Mouse (Mus musculus) embryonic facial prominence, embryonic 13.5 days (tissue): ENCODE results near the gene Atp8b4. TPM values are rescaled to one million over a fixed set of nuclear protein-coding genes. Genes with fewer than 3 reads are reported as not detected.

ENCODE experiments used
- ATAC-seq: fragments of 200-750 bp; cut with Nextera tagmentation; 2 replicates; pipeline ENCODE4 v1.8.0; 2017; ENCODE audit warnings: low read depth; ENCODE audit not compliant: insufficient number of reproducible peaks, insufficient read depth, low FRiP score, low TSS enrichment
- H3K27ac ChIP-seq: fragments of 300-500 bp; sonication (generic); 2 replicates; pipeline ENCODE4 v1.5.1; 2015; ENCODE audit warnings: moderate library complexity, mild to moderate bottlenecking, inconsistent platforms
- H3K27me3 ChIP-seq: fragments of 300-500 bp; sonication (generic); 2 replicates; pipeline ENCODE4 v1.6.1; 2015; ENCODE audit warnings: mild to moderate bottlenecking, inconsistent platforms
- H3K36me3 ChIP-seq: fragments of 300-500 bp; sonication (generic); 2 replicates; pipeline ENCODE4 v1.6.1; 2015; ENCODE audit warnings: mild to moderate bottlenecking, inconsistent platforms
- H3K4me1 ChIP-seq: fragments of 300-500 bp; sonication (generic); 2 replicates; pipeline ENCODE4 v1.6.1; 2015; ENCODE audit warnings: inconsistent platforms
- H3K4me2 ChIP-seq: fragments of 300-500 bp; sonication (generic); 2 replicates; pipeline ENCODE4 v1.6.1; 2015; ENCODE audit warnings: moderate library complexity, mild to moderate bottlenecking, inconsistent platforms
- H3K4me3 ChIP-seq: fragments of 300-500 bp; sonication (generic); 2 replicates; pipeline ENCODE4 v1.5.1; 2015; ENCODE audit warnings: mild to moderate bottlenecking, inconsistent platforms
- H3K9ac ChIP-seq: fragments of 300-500 bp; sonication (generic); 2 replicates; pipeline ENCODE4 v1.6.1; 2015; ENCODE audit warnings: mild to moderate bottlenecking, inconsistent platforms
- H3K9me3 ChIP-seq: fragments of 300-500 bp; sonication (generic); 2 replicates; pipeline ENCODE4 v1.6.1; 2016; ENCODE audit warnings: inconsistent platforms
- whole genome bisulfite sequencing: fragments of 180-500 bp; shearing (Covaris S2); methylation state at CpG from one replicate; pipeline ENCODE4 v1.1.7; 2015; ENCODE audit warnings: mixed read lengths; 5-methylcytosine and 5-hydroxymethylcytosine counted together
- polyA plus RNA-seq: library from polyadenylated mRNA; unstranded; fragments of >200 nt; fragmentation: Nextera tagmentation; extraction: Ambion mirVana; gene quantifications from 2 replicates; pipeline ENCODE4 v1.2.1, GENCODE M21; 2015

Gene Atp8b4
- polyA plus RNA-seq, 1 experiment from 2014 or later, result 0.63 TPM

DNA sequence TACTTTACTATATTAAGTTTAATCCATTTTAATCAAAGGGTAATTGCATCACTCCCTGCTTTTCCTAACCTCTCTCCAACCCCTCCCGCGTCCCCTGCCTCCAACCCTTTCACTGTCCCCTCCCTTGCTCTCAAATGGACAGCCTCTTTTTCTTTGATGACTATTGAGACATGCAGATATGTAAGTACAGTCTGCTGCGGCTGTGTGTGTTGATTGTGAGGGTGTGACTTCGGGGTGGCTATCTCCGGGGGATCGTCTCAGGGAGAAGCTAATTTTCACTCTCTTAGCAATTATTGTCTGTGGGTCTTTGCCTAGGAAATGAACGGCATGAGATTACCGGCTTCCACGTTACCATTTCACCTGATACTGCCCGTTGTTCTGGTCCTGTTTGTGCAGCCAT lies 21.0 kb upstream of the Atp8b4 start:
- Histone ChIP-seq H3K4me3 (no peak overlapping the region), H3K9ac (no peak overlapping the region), H3K36me3 (no peaks in the 10 kb centered on the region), H3K9me3 (no peaks in the 10 kb centered on the region), H3K27me3 (peaks cover 4% of the 10 kb centered on the region; the same call in 1 of the 2 replicates), H3K27ac (no peak overlapping the region), H3K4me2 (no peak overlapping the region), H3K4me1 (no peaks in the 10 kb centered on the region)
- 79% methylated on average over 10 of the region's 10 CpGs for WGBS
- no peak for ATAC-seq

DNA sequence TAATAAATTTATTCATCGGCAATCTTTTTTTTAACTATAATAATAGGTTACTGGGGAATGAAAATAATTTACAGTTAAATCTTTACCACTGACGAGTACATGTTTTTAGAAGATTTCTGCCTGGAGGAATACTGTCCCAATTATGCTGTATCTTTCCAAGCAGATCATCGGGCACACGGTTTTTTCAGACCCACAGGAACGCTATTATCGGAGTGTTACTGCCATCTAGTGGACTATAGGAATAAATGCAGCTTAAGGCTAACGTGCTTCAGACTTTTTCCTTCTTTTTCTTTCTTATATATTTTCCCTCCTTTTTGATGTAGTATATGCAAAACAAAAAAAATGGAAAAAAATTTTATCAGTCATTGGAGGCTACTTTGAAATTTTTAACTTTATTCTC lies 20.4 kb upstream of the Atp8b4 start:
- Histone ChIP-seq H3K4me2 (no peak overlapping the region), H3K9me3 (no peaks in the 10 kb centered on the region), H3K4me1 (no peaks in the 10 kb centered on the region), H3K4me3 (no peak overlapping the region), H3K36me3 (no peaks in the 10 kb centered on the region), H3K27me3 (peaks cover 4% of the 10 kb centered on the region; the same call in 1 of the 2 replicates), H3K9ac (no peak overlapping the region), H3K27ac (no peak overlapping the region)
- whole genome bisulfite sequencing, result 13% methylated on average over 7 of the region's 7 CpGs
- no peak for ATAC-seq

GRCm38 (mm10) chr2:126519872-126520581 lies 19.6 kb upstream of the Atp8b4 start:
- no peak overlapping the region for H3K9ac ChIP-seq
- no peaks in the 10 kb centered on the region for H3K36me3 ChIP-seq
- no peaks in the 10 kb centered on the region for H3K4me1 ChIP-seq
- no peaks in the 10 kb centered on the region for H3K9me3 ChIP-seq
- no peak for ATAC-seq
- WGBS, result 88% methylated on average over 11 of the region's 11 CpGs
- H3K4me3 ChIP-seq, result no peak overlapping the region
- no peak overlapping the region for H3K4me2 ChIP-seq
- H3K27ac ChIP-seq, result no peak overlapping the region
- H3K27me3 ChIP-seq, result peaks cover 4% of the 10 kb centered on the region; the same call in 1 of the 2 replicates

DNA sequence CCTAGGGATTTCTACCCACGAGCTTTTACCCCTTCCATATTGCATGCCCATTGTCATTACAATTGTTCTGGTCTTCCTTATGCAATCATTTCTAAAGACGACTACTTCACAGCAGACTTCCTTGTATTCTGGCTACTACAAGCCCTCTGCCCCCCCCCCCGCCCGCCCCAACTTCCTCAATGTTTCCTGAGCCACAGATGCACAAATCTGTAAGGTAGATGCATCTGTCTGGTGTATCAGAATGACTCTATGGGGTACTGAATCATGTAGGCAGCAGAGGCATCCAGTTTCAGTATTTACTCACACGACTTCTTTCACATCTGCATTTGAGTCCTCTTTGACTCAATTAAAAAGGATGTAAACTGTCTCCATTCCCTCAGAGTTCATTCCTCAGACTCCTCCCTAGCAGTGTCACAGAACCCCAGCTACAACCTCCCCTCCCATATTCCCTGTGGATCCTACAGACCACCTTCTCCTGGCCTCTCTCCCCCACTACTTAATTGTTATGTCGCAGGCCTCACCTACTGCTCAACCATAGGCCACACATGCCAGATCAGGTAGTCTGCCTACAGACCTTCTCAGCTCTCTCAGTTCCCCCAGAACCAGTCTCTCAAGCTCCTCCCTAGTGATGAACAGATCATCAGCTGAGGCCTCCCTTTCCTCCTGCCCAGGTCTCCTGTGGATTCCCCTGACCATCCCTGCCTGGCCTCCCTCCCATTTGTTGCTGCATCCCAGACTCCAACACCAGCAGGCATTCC lies 14.8 kb upstream of the Atp8b4 start:
- H3K4me1 ChIP-seq, result no peaks in the 10 kb centered on the region
- WGBS, result 69% methylated on average over 6 of the region's 6 CpGs
- no peaks in the 10 kb centered on the region for H3K36me3 ChIP-seq
- H3K27ac ChIP-seq, result no peak overlapping the region
- H3K4me3 ChIP-seq, result no peak overlapping the region
- H3K27me3 ChIP-seq, result no peaks in the 10 kb centered on the region
- H3K9me3 ChIP-seq, result no peaks in the 10 kb centered on the region
- H3K4me2 ChIP-seq, result no peak overlapping the region
- no peak for ATAC-seq
- no peak overlapping the region for H3K9ac ChIP-seq

GRCm38 (mm10) chr2:126508228-126508627 lies 7.8 kb upstream of the Atp8b4 start:
- H3K27me3 ChIP-seq, result no peaks in the 10 kb centered on the region
- no peak overlapping the region for H3K27ac ChIP-seq
- H3K4me2 ChIP-seq, result no peak overlapping the region
- H3K4me1 ChIP-seq, result no peaks in the 10 kb centered on the region
- no peaks in the 10 kb centered on the region for H3K36me3 ChIP-seq
- WGBS, result 51% methylated on average over 1 of the region's 1 CpGs
- no peak for ATAC-seq
- H3K9ac ChIP-seq, result no peak overlapping the region
- peaks cover 3% of the 10 kb centered on the region; the same call in 1 of the 2 replicates for H3K9me3 ChIP-seq
- no peak overlapping the region for H3K4me3 ChIP-seq

DNA sequence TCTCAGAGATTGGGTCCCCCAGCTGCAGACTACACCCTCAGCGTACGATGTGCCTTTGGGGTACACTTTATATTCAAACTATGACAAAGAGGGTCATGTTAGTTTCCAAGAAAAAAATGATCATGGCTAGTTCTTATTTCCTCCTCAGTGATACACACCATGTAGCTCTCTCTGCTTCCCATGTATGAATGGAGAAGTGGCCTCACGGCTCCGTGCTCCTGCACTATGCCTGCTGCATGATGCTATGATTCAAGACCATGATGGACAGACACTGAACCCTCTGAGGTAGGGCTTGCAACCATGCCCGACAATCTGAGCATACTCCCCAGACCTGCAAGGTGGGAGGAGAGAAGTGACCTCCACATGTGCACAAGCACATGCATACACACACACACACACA lies 7.0 kb upstream of the Atp8b4 start:
- no peak overlapping the region for H3K4me2 ChIP-seq
- no peak overlapping the region for H3K9ac ChIP-seq
- H3K27ac ChIP-seq, result no peak overlapping the region
- H3K4me3 ChIP-seq, result no peak overlapping the region
- no peak for ATAC-seq
- H3K27me3 ChIP-seq, result no peaks in the 10 kb centered on the region
- WGBS, result 87% methylated on average over 5 of the region's 5 CpGs
- peaks cover 3% of the 10 kb centered on the region; the same call in 1 of the 2 replicates for H3K9me3 ChIP-seq
- H3K36me3 ChIP-seq, result no peaks in the 10 kb centered on the region
- H3K4me1 ChIP-seq, result no peaks in the 10 kb centered on the region

GRCm38 (mm10) chr2:126505156-126505555 lies 4.7 kb upstream of the Atp8b4 start:
- H3K9ac ChIP-seq, result no peak overlapping the region
- 75% methylated on average over 1 of the region's 1 CpGs for WGBS
- no peak for ATAC-seq
- no peaks in the 10 kb centered on the region for H3K27me3 ChIP-seq
- no peak overlapping the region for H3K27ac ChIP-seq
- no peaks in the 10 kb centered on the region for H3K4me1 ChIP-seq
- no peak overlapping the region for H3K4me2 ChIP-seq
- H3K4me3 ChIP-seq, result no peak overlapping the region
- H3K9me3 ChIP-seq, result peaks cover 3% of the 10 kb centered on the region; the same call in 1 of the 2 replicates
- H3K36me3 ChIP-seq, result no peaks in the 10 kb centered on the region

GRCm38 (mm10) chr2:126499730-126500129 lies 744 bp downstream of the Atp8b4 start:
- no peak overlapping the region for H3K27ac ChIP-seq
- H3K9me3 ChIP-seq, result peaks cover 3% of the 10 kb centered on the region; the same call in 1 of the 2 replicates
- WGBS, result 65% methylated on average over 8 of the region's 8 CpGs
- no peak overlapping the region for H3K9ac ChIP-seq
- H3K4me1 ChIP-seq, result no peaks in the 10 kb centered on the region
- no peaks in the 10 kb centered on the region for H3K27me3 ChIP-seq
- no peak for ATAC-seq
- no peaks in the 10 kb centered on the region for H3K36me3 ChIP-seq
- H3K4me3 ChIP-seq, result no peak overlapping the region
- H3K4me2 ChIP-seq, result no peak overlapping the region

- Histone ChIP-seq H3K4me3 (no peak overlapping the region), H3K36me3 (no peaks in the 10 kb centered on the region), H3K27me3 (no peaks in the 10 kb centered on the region), H3K9me3 (peaks cover 3% of the 10 kb centered on the region; the same call in 1 of the 2 replicates), H3K27ac (no peak overlapping the region), H3K9ac (no peak overlapping the region), H3K4me1 (no peaks in the 10 kb centered on the region), H3K4me2 (no peak overlapping the region)
- WGBS, result 71% methylated on average over 11 of the region's 11 CpGs
- no peak for ATAC-seq
Observed at GRCm38 (mm10) chr2:126498761-126499452, 1.6 kb downstream of the Atp8b4 start.

GRCm38 (mm10) chr2:126496838-126497237 lies 3.6 kb downstream of the Atp8b4 start:
- whole genome bisulfite sequencing, result 78% methylated on average over 9 of the region's 9 CpGs
- Histone ChIP-seq H3K4me3 (no peak overlapping the region), H3K4me2 (no peak overlapping the region), H3K9me3 (no peaks in the 10 kb centered on the region), H3K27ac (no peak overlapping the region), H3K4me1 (no peaks in the 10 kb centered on the region), H3K27me3 (no peaks in the 10 kb centered on the region), H3K36me3 (no peaks in the 10 kb centered on the region), H3K9ac (no peak overlapping the region)
- ATAC-seq, result no peak

DNA sequence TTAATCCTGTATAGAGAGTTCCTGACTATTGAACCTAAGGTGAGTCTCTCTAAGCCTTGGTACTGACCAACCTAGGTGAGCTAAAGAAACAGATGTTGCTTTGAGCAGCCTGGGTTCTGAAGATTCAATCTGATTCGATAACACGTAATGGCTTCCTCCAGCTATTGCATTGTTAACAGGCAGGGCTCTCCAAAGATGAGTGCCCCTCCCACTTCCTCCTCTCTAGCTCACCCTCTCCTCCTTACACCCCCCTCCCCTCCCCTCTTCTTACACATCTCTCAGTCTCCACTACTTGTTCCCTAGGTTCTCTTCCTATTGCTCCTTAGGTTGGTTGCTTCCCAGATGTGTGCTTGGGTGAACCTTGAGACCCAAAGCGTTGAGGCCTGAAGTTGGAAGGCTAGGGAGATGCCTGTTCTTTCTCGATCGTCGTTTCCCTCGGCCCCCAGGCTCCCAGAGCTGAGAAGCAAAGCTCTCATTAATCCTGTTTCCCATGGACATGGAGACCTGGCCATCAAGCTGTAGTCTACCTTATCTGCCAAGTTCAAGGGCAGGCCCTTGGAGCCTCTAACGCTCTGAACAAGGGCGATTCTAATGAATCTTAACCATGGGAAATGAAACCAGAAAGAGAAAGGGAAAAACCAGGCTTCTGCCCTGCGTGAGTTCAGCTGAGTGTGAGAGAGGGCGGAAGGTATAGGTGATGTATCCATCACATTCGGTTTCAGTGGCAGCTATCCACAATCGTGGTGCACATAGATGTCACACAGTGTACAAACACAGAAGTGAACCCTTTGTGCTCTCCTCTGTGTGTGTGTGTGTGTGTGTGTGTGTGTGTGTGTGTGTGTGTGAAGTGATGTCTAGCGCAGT lies 4.4 kb downstream of the Atp8b4 start:
- WGBS, result 88% methylated on average over 14 of the region's 14 CpGs
- Histone ChIP-seq H3K36me3 (no peaks in the 10 kb centered on the region), H3K4me3 (no peak overlapping the region), H3K9ac (no peak overlapping the region), H3K27ac (no peak overlapping the region), H3K9me3 (no peaks in the 10 kb centered on the region), H3K4me1 (no peaks in the 10 kb centered on the region), H3K27me3 (no peaks in the 10 kb centered on the region), H3K4me2 (no peak overlapping the region)
- no peak for ATAC-seq
